Mouse (Mus musculus): ENCODE data around the gene Saa3. TPM values are rescaled to one million over a fixed set of nuclear protein-coding genes. Genes with fewer than 3 reads are reported as not detected.

The Saa3 gene
- polyA plus RNA-seq, 1 experiment, result 3.8 TPM

- Histone ChIP-seq H3K9me3 (replicated peaks; ENCODE audit: control insufficient read depth, insufficient read depth, low read length, poor library complexity, severe bottlenecking) (no peaks in the 10 kb centered on the region), H3K4me1 (ENCODE audit: control insufficient read depth, insufficient read depth, low read length) (no peaks in the 10 kb centered on the region), H3K27ac (ENCODE audit: insufficient read depth, low read length) (no peak overlapping the region), H3K27me3 (ENCODE audit: control insufficient read depth, insufficient read depth, low read length, poor library complexity, severe bottlenecking) (no peaks in the 10 kb centered on the region), H3K9ac (ENCODE audit: low read depth, poor library complexity, severe bottlenecking) (no peak overlapping the region), H3K36me3 (ENCODE audit: control insufficient read depth, insufficient read depth, low read length, poor library complexity, severe bottlenecking) (no peaks in the 10 kb centered on the region), H3K4me3 (ENCODE audit: low read depth, low read length) (no peak overlapping the region)
- TF ChIP-seq POLR2A (IDR thresholded peaks at IDR 0.05; ENCODE audit: insufficient read depth, low read length) (no peak), CTCF (IDR thresholded peaks at IDR 0.05; ENCODE audit: low read depth, low read length) (no peak), EP300 (IDR thresholded peaks at IDR 0.05; ENCODE audit: insufficient read depth, low read depth, low read length) (no peak)
Measured at GRCm38 (mm10) chr7:46676808-46677360, 38.6 kb downstream of the Saa3 start.

GRCm38 (mm10) chr7:46675886-46676285 is 39.6 kb downstream of the Saa3 start:
- Histone ChIP-seq H3K9ac (ENCODE audit: low read depth, poor library complexity, severe bottlenecking) (no peak overlapping the region), H3K9me3 (replicated peaks; ENCODE audit: control insufficient read depth, insufficient read depth, low read length, poor library complexity, severe bottlenecking) (no peaks in the 10 kb centered on the region), H3K27me3 (ENCODE audit: control insufficient read depth, insufficient read depth, low read length, poor library complexity, severe bottlenecking) (no peaks in the 10 kb centered on the region), H3K27ac (ENCODE audit: insufficient read depth, low read length) (no peak overlapping the region), H3K36me3 (ENCODE audit: control insufficient read depth, insufficient read depth, low read length, poor library complexity, severe bottlenecking) (no peaks in the 10 kb centered on the region), H3K4me3 (ENCODE audit: low read depth, low read length) (no peak overlapping the region), H3K4me1 (ENCODE audit: control insufficient read depth, insufficient read depth, low read length) (no peaks in the 10 kb centered on the region)
- no peak for TF ChIP-seq EP300 (IDR thresholded peaks at IDR 0.05; ENCODE audit: insufficient read depth, low read depth, low read length)
- no peak for TF ChIP-seq CTCF (IDR thresholded peaks at IDR 0.05; ENCODE audit: low read depth, low read length)
- TF ChIP-seq POLR2A (IDR thresholded peaks at IDR 0.05; ENCODE audit: insufficient read depth, low read length), result no peak

- Histone ChIP-seq H3K9me3 (replicated peaks; ENCODE audit: control insufficient read depth, insufficient read depth, low read length, poor library complexity, severe bottlenecking) (no peaks in the 10 kb centered on the region), H3K27ac (ENCODE audit: insufficient read depth, low read length) (no peak overlapping the region), H3K4me1 (ENCODE audit: control insufficient read depth, insufficient read depth, low read length) (no peaks in the 10 kb centered on the region), H3K9ac (ENCODE audit: low read depth, poor library complexity, severe bottlenecking) (no peak overlapping the region), H3K4me3 (ENCODE audit: low read depth, low read length) (no peak overlapping the region), H3K36me3 (ENCODE audit: control insufficient read depth, insufficient read depth, low read length, poor library complexity, severe bottlenecking) (no peaks in the 10 kb centered on the region), H3K27me3 (ENCODE audit: control insufficient read depth, insufficient read depth, low read length, poor library complexity, severe bottlenecking) (no peaks in the 10 kb centered on the region)
- TF ChIP-seq POLR2A (IDR thresholded peaks at IDR 0.05; ENCODE audit: insufficient read depth, low read length) (no peak), CTCF (IDR thresholded peaks at IDR 0.05; ENCODE audit: low read depth, low read length) (no peak), EP300 (IDR thresholded peaks at IDR 0.05; ENCODE audit: insufficient read depth, low read depth, low read length) (no peak)
Measured at GRCm38 (mm10) chr7:46675061-46675460, 40.4 kb downstream of the Saa3 start.

- TF ChIP-seq CTCF (IDR thresholded peaks at IDR 0.05; ENCODE audit: low read depth, low read length), result no peak
- no peak for TF ChIP-seq EP300 (IDR thresholded peaks at IDR 0.05; ENCODE audit: insufficient read depth, low read depth, low read length)
- no peak for TF ChIP-seq POLR2A (IDR thresholded peaks at IDR 0.05; ENCODE audit: insufficient read depth, low read length)
- Histone ChIP-seq H3K4me1 (ENCODE audit: control insufficient read depth, insufficient read depth, low read length) (no peaks in the 10 kb centered on the region), H3K4me3 (ENCODE audit: low read depth, low read length) (no peak within 1 kb of the TSS), H3K27ac (ENCODE audit: insufficient read depth, low read length) (no peak within 1 kb of the TSS), H3K36me3 (ENCODE audit: control insufficient read depth, insufficient read depth, low read length, poor library complexity, severe bottlenecking) (no peaks in the 10 kb centered on the region), H3K9me3 (replicated peaks; ENCODE audit: control insufficient read depth, insufficient read depth, low read length, poor library complexity, severe bottlenecking) (no peaks in the 10 kb centered on the region), H3K27me3 (ENCODE audit: control insufficient read depth, insufficient read depth, low read length, poor library complexity, severe bottlenecking) (no peaks in the 10 kb centered on the region), H3K9ac (ENCODE audit: low read depth, poor library complexity, severe bottlenecking) (no peak within 1 kb of the TSS)
Measured at GRCm38 (mm10) chr7:46672160-46672672, 43.3 kb downstream of the Saa3 start, which contains the start of gene Tph1. TSS of gene Tph1 (minus strand) at chr7:46672537.

GRCm38 (mm10) chr7:46667256-46667655 is 48.2 kb downstream of the Saa3 start:
- no peak overlapping the region for H3K27ac ChIP-seq (ENCODE audit: insufficient read depth, low read length)

GRCm38 (mm10) chr7:46665236-46665635 is 50.3 kb downstream of the Saa3 start:
- H3K4me1 ChIP-seq (ENCODE audit: control insufficient read depth, insufficient read depth, low read length), result no peaks in the 10 kb centered on the region
- no peak overlapping the region for H3K4me3 ChIP-seq (ENCODE audit: low read depth, low read length)
- no peaks in the 10 kb centered on the region for H3K36me3 ChIP-seq (ENCODE audit: control insufficient read depth, insufficient read depth, low read length, poor library complexity, severe bottlenecking)
- H3K27ac ChIP-seq (ENCODE audit: insufficient read depth, low read length), result no peak overlapping the region
- no peaks in the 10 kb centered on the region for H3K27me3 ChIP-seq (ENCODE audit: control insufficient read depth, insufficient read depth, low read length, poor library complexity, severe bottlenecking)
- no peak for TF ChIP-seq EP300 (IDR thresholded peaks at IDR 0.05; ENCODE audit: insufficient read depth, low read depth, low read length)
- TF ChIP-seq CTCF (IDR thresholded peaks at IDR 0.05; ENCODE audit: low read depth, low read length), result peak; percentile 89
- no peak for TF ChIP-seq POLR2A (IDR thresholded peaks at IDR 0.05; ENCODE audit: insufficient read depth, low read length)
- no peaks in the 10 kb centered on the region for H3K9me3 ChIP-seq (replicated peaks; ENCODE audit: control insufficient read depth, insufficient read depth, low read length, poor library complexity, severe bottlenecking)
- H3K9ac ChIP-seq (ENCODE audit: low read depth, poor library complexity, severe bottlenecking), result no peak overlapping the region

More at GRCm38 (mm10) chr7:46667256-46667655, 48.2 kb downstream of the Saa3 start:
- Histone ChIP-seq H3K4me3 (ENCODE audit: low read depth, low read length) (peak overlapping the region; percentile 19; the same call in 1 of the 2 replicates), H3K4me1 (ENCODE audit: control insufficient read depth, insufficient read depth, low read length) (no peaks in the 10 kb centered on the region), H3K36me3 (ENCODE audit: control insufficient read depth, insufficient read depth, low read length, poor library complexity, severe bottlenecking) (no peaks in the 10 kb centered on the region), H3K27me3 (ENCODE audit: control insufficient read depth, insufficient read depth, low read length, poor library complexity, severe bottlenecking) (no peaks in the 10 kb centered on the region), H3K9me3 (replicated peaks; ENCODE audit: control insufficient read depth, insufficient read depth, low read length, poor library complexity, severe bottlenecking) (no peaks in the 10 kb centered on the region), H3K9ac (ENCODE audit: low read depth, poor library complexity, severe bottlenecking) (no peak overlapping the region)
- TF ChIP-seq EP300 (IDR thresholded peaks at IDR 0.05; ENCODE audit: insufficient read depth, low read depth, low read length), result no peak
- no peak for TF ChIP-seq CTCF (IDR thresholded peaks at IDR 0.05; ENCODE audit: low read depth, low read length)
- no peak for TF ChIP-seq POLR2A (IDR thresholded peaks at IDR 0.05; ENCODE audit: insufficient read depth, low read length)

Other genes starting within 250 kb of the Saa3 start
- 5.8 and 7.5 TPM in 2 replicates for gene Sergef, start 75.9 kb downstream of the Saa3 start, polyA plus RNA-seq (2011; ENCODE audit: insufficient read depth, insufficient read length, low read depth, missing spikeins)
- gene Tph1, start 43.2 kb downstream of the Saa3 start, polyA plus RNA-seq (2011; ENCODE audit: insufficient read depth, insufficient read length, low read depth, missing spikeins), result 1.5 and 1.6 TPM in 2 replicates
- gene Saal1, start 5.0 kb downstream of the Saa3 start, polyA plus RNA-seq (2011; ENCODE audit: insufficient read depth, insufficient read length, low read depth, missing spikeins), result 36.5 and 40.2 TPM in 2 replicates
- gene Saa4, start 16.9 kb upstream of the Saa3 start, polyA plus RNA-seq (2011; ENCODE audit: insufficient read depth, insufficient read length, low read depth, missing spikeins), result not detected in 2 replicates
- not detected in 2 replicates for gene Saa1, start 27.3 kb upstream of the Saa3 start, polyA plus RNA-seq (2011; ENCODE audit: insufficient read depth, insufficient read length, low read depth, missing spikeins)
- gene Saa2, start 36.1 kb upstream of the Saa3 start, polyA plus RNA-seq (2011; ENCODE audit: insufficient read depth, insufficient read length, low read depth, missing spikeins), result not detected in 2 replicates
- gene Hps5, start 80.4 kb upstream of the Saa3 start, polyA plus RNA-seq (2011; ENCODE audit: insufficient read depth, insufficient read length, low read depth, missing spikeins), result 14.8 and 20.3 TPM in 2 replicates
- 68.4 and 81.9 TPM in 2 replicates for gene Gtf2h1, start 80.4 kb upstream of the Saa3 start, polyA plus RNA-seq (2011; ENCODE audit: insufficient read depth, insufficient read length, low read depth, missing spikeins)
- 626 and 671 TPM in 2 replicates for gene Ldha, start 125.8 kb upstream of the Saa3 start, polyA plus RNA-seq (2011; ENCODE audit: insufficient read depth, insufficient read length, low read depth, missing spikeins)
- 0.57 and 1.3 TPM in 2 replicates for gene Ldhc, start 145.5 kb upstream of the Saa3 start, polyA plus RNA-seq (2011; ENCODE audit: insufficient read depth, insufficient read length, low read depth, missing spikeins)
- 198 and 217 TPM in 2 replicates for gene Tsg101, start 204.3 kb upstream of the Saa3 start, polyA plus RNA-seq (2011; ENCODE audit: insufficient read depth, insufficient read length, low read depth, missing spikeins)
- 56.6 and 64.5 TPM in 2 replicates for gene Uevld, start 242.8 kb upstream of the Saa3 start, polyA plus RNA-seq (2011; ENCODE audit: insufficient read depth, insufficient read length, low read depth, missing spikeins)

All from ES-Bruce4 (cell line).